Mouse (Mus musculus): Measurements from ENCODE around the gene Nynrin. TPM values are rescaled to one million over a fixed set of nuclear protein-coding genes. Genes with fewer than 3 reads are reported as not detected.
A peak's percentile ranks its signal among the peaks of the same experiment; 100 is the strongest.

Gene Nynrin
- polyA plus RNA-seq, 1 experiment from 2014 or later = 19.5 TPM

DNA sequence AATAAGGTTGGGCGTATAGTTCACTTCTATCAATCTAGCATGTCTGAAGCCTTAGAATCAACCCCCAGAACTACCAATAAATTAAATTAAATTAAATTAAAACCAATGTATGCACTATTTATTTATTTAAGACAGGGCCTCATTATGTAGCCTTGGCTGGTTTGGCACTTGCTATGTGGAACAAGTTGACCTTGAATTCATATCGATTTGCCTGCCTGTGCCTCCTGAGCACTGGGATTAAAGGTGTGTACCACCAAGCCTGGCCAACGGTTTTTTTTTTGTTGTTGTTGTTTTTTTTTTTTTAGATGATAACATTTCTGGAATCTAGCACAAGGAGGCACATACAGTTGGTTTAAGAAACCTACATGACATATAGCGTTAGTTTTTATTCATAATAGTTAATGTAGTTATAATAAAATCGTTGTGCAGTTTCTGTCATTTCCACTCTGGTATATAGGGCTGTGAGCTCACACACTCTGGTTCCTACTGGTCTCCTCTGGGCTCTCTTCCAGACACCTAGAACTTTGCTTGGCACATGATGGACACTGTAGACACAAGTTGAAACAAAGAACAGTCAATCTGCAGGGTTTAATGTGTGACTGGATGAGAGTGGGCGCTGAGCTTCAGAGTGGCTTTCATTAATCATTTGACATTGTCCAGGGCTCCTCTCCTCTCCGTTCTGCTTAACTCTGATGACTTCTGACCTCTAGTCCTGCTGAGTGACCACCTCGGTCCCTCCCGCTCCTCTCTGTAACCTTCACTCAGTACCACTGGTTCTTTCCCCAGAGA lies 8.1 kb upstream of the Nynrin start:
- Histone ChIP-seq H3K27ac (no peak overlapping the region), H3K27me3 (no peaks in the 10 kb centered on the region), H3K36me3 (no peaks in the 10 kb centered on the region), H3K4me2 (no peak overlapping the region), H3K4me1 (no peaks in the 10 kb centered on the region), H3K9ac (no peak overlapping the region), H3K4me3 (no peak overlapping the region), H3K9me3 (no peaks in the 10 kb centered on the region)
- no peak for ATAC-seq (ENCODE audit: borderline replicate concordance, extremely low read depth, low FRiP score, low TSS enrichment)
- WGBS = 62% methylated on average over 9 of the region's 9 CpGs

DNA sequence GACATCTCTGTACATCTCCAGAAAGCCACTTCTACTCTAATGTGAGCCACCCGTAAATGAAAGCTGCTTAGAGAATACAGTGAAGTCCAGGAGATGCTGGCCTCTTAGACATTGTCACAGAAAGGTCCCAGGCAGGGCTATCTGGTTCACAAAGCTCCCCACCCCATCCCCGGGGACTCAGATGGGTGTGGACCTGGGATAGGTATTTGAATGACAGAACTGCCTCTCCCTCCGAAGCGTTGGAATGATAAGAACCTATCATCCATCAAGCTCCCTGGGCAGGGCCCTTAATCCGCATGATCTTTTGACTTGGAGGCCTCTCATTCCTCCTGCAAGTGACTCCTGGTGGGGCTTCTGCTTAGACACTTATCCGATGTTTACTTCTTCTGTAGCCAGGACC lies 2.9 kb upstream of the Nynrin start:
- Histone ChIP-seq H3K9ac (no peak overlapping the region), H3K36me3 (no peaks in the 10 kb centered on the region), H3K4me2 (no peak overlapping the region), H3K9me3 (no peaks in the 10 kb centered on the region), H3K27ac (no peak overlapping the region), H3K4me1 (peaks cover 21% of the 10 kb centered on the region), H3K4me3 (no peak overlapping the region), H3K27me3 (no peaks in the 10 kb centered on the region)
- no peak for ATAC-seq (ENCODE audit: borderline replicate concordance, extremely low read depth, low FRiP score, low TSS enrichment)
- 37% methylated on average over 6 of the region's 6 CpGs for WGBS

DNA sequence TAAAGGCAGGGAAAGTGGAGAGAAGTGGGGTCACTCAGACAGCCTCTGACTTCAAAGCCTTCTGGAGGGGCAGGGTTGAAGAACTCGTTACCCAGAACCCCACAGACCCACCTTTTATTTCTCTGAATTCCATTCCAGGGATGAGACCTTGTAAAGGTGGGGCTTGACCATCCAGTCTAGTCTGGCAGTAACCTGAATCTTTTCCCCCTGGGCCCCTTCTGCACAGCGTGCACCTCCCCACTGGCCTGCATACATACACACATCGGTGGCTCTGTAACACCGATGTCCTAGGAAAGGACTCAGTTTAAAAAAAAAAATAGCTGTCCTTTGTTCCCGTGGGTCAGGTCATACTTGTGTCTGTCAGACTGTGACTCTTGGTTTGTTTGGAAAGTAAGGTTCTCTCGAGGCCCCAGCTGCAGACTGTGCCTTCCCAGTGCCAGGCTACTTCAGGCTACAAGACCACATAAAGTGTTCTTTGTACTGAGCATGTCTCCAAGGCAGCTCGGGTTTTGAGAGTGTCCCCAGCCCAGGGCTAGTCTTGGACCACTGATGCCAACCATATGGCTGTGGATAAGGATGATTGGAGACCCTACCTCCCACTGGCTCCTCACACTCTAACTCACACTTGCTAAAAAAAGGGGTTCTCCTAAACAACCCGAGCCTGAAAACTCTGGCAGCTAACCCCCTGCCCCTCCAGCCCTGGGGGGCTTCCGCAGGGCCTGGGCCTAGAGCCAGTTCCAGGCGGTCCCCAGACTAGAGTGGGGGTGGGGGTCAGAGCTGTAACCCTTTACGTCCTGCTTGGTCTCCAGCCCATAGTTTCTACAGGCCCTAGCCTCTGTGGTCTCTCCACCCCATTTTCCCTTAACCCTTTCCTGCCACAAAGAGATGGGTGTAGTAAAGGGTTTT lies 911 bp upstream of the Nynrin start:
- Histone ChIP-seq H3K4me3 (peak overlapping the region; percentile 74), H3K9ac (peak overlapping the region; percentile 75; the same call in 1 of the 2 replicates), H3K9me3 (no peaks in the 10 kb centered on the region), H3K4me1 (peaks cover 40% of the 10 kb centered on the region), H3K4me2 (peak overlapping the region; percentile 77), H3K27me3 (no peaks in the 10 kb centered on the region), H3K27ac (peak overlapping the region; percentile 97), H3K36me3 (no peaks in the 10 kb centered on the region)
- peak; percentile 82 for ATAC-seq (ENCODE audit: borderline replicate concordance, extremely low read depth, low FRiP score, low TSS enrichment)
- WGBS = 4% methylated on average over 11 of the region's 11 CpGs

DNA sequence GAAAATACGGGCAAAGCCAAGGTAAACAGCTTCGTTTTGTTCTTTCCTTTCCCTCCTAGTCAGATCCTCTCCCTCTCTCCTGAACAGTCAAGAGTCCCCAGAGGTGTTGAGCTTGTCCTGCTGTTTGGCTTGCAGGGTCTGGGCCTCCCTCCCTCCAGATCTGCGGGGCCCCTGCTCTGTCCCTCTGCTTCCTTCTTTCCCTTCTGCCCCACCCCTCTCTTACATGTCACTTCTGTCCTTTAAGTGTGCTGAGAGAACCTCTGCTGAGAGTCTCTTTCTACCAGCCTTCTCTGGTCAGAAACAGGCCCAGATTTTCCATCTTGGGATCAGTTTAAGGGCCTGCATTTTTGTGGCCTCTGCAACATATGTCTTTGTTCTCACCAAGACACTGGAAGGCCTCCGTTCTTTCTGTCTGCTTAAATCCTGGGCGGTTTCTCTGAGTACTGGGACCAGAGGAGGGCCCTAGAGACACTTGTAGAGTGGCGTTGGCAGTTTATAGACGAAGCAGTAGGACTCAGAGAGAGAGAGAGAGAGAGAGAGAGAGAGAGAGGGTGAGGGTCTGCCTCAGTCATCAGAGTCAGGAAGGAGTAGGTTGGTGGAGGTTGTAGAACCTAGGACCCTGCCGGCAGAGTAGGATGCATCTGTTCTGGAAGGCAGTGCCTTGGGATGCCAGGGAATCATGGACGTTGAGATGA lies 743 bp downstream of the Nynrin start:
- Histone ChIP-seq H3K4me2 (peak overlapping the region; percentile 77), H3K4me1 (peaks cover 56% of the 10 kb centered on the region), H3K27ac (peak overlapping the region; percentile 97), H3K4me3 (peak overlapping the region; percentile 74), H3K9ac (peak overlapping the region; percentile 75), H3K36me3 (peaks cover 5% of the 10 kb centered on the region; the same call in 1 of the 2 replicates), H3K9me3 (no peaks in the 10 kb centered on the region), H3K27me3 (no peaks in the 10 kb centered on the region)
- WGBS = 0% methylated on average over 9 of the region's 9 CpGs
- ATAC-seq (ENCODE audit: borderline replicate concordance, extremely low read depth, low FRiP score, low TSS enrichment) = peak; percentile 25; the same call in 1 of the 2 replicates

DNA sequence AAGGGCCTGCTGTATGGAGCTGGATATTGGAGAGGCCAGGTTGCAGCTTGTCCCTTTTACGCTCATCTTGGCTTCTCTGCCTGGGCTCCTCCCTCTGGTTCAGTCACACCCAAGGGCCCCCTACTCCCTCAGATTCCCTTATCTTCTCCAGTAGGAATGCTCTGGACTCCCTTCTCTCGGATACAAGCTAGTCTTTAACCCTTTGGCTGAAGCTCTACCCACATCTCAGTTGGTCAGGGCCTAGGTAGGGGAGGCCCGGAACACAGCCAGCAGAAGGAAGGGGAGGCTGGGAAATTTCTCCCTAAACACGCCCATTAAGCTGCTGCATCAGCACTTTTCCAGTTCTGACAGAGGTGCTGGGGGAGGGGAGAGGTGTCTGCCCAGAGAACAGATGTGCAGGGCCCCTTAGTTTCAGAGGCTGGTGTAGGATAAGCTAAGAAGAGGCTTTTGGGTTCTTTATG lies 1.3 kb downstream of the Nynrin start:
- Histone ChIP-seq H3K4me2 (peak overlapping the region; percentile 77), H3K4me3 (peak overlapping the region; percentile 74), H3K27ac (peak overlapping the region; percentile 97), H3K27me3 (no peaks in the 10 kb centered on the region), H3K36me3 (peaks cover 5% of the 10 kb centered on the region; the same call in 1 of the 2 replicates), H3K4me1 (peaks cover 59% of the 10 kb centered on the region), H3K9me3 (no peaks in the 10 kb centered on the region), H3K9ac (peak overlapping the region; percentile 75)
- ATAC-seq (ENCODE audit: borderline replicate concordance, extremely low read depth, low FRiP score, low TSS enrichment) = peak; percentile 4
- WGBS = 0% methylated on average over 4 of the region's 4 CpGs

DNA sequence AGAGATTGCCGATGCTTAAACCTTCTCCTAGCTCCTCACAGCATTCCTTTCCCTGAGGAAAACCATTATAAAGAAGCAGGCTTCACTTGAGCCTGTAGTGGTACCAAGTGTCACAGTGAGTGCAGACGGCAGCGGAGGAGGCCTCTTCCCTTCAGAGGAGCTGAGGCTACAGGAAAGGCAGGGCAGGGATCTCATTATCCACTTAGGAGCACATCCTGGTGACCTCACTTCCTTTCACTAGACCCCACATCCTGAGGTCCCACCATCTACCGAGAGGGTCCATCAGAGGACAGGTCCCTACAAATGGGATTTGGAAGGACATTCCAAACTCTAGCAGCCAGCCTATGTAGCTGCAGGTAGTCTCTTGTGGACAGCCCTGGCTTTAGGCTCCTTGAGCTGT lies 3.8 kb downstream of the Nynrin start:
- peak overlapping the region; percentile 77 for H3K4me2 ChIP-seq
- H3K9me3 ChIP-seq = no peaks in the 10 kb centered on the region
- no peak overlapping the region for H3K9ac ChIP-seq
- H3K4me1 ChIP-seq = peaks cover 66% of the 10 kb centered on the region
- 39% methylated on average over 4 of the region's 4 CpGs for WGBS
- H3K36me3 ChIP-seq = peaks cover 5% of the 10 kb centered on the region; the same call in 1 of the 2 replicates
- H3K27me3 ChIP-seq = no peaks in the 10 kb centered on the region
- no peak overlapping the region for H3K4me3 ChIP-seq
- ATAC-seq (ENCODE audit: borderline replicate concordance, extremely low read depth, low FRiP score, low TSS enrichment) = no peak
- no peak overlapping the region for H3K27ac ChIP-seq

DNA sequence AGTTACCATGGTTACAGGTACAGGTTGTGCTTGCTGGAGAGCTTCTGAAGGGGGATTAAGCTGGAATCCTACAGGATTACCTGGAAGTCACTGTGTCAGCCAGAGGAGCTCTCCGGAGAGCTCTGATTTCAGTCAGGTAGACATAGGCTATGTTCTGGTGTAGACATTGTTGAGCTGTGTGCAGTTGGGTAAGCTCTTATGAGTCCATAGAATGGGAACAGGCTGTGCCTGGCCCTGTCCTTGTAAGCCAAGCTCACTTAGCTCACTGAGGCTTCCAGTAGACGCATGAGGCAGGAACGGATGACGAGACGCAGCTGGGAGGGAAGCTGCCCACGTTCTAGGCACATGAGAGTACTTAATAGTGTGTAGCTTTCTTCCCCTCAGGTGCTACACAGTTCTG lies 8.4 kb downstream of the Nynrin start:
- no peak for ATAC-seq (ENCODE audit: borderline replicate concordance, extremely low read depth, low FRiP score, low TSS enrichment)
- Histone ChIP-seq H3K36me3 (peaks cover 48% of the 10 kb centered on the region), H3K9me3 (no peaks in the 10 kb centered on the region), H3K4me3 (no peak overlapping the region), H3K4me2 (no peak overlapping the region), H3K9ac (peak overlapping the region; percentile 10; the same call in 1 of the 2 replicates), H3K4me1 (peaks cover 53% of the 10 kb centered on the region), H3K27me3 (no peaks in the 10 kb centered on the region), H3K27ac (no peak overlapping the region)
- 53% methylated on average over 6 of the region's 6 CpGs for WGBS

DNA sequence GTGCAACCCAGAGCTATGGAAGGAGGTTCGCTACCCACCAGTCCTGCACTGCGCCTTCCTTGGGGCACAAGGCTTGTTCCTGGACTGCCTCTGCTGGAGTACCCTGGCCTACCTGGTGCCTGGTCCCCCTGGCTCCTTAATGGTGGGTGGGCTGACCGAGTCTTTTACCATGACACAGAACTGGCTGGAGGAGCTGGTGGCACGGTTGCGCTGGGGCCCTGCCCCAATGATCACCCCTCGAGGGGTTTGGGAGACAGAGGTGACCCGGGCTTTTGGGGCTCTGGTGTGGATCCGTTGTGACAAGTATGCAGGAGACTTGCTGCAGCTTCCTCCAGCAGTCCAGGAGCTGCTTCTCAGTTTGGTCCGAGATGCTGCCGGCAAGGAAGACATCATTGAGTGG lies 9.2 kb downstream of the Nynrin start:
- H3K4me3 ChIP-seq = no peak overlapping the region
- ATAC-seq (ENCODE audit: borderline replicate concordance, extremely low read depth, low FRiP score, low TSS enrichment) = no peak
- no peaks in the 10 kb centered on the region for H3K9me3 ChIP-seq
- H3K4me2 ChIP-seq = no peak overlapping the region
- H3K27me3 ChIP-seq = no peaks in the 10 kb centered on the region
- peaks cover 55% of the 10 kb centered on the region for H3K36me3 ChIP-seq
- H3K27ac ChIP-seq = no peak overlapping the region
- no peak overlapping the region for H3K9ac ChIP-seq
- WGBS = 91% methylated on average over 10 of the region's 10 CpGs
- peaks cover 45% of the 10 kb centered on the region for H3K4me1 ChIP-seq

DNA sequence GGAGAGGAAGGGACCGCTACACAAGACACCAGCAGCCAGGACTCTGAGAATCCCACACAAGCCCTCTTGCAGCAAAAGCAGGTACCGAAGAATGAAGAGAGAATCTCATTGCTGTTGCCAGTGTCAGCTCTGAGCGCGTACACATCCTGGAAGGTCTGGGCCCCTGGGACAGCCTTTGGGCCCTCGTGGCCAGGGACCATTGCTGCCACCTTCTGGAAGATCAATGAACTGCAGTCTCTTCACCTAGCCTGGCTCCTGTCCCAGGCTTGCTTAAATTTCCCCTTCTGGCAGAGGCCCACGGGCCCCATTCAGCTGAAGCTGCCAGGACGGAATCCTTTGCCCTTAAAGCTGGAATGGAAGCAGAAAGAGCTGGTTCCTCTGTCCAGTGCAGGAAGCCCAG lies 10.0 kb downstream of the Nynrin start:
- no peak overlapping the region for H3K9ac ChIP-seq
- peaks cover 63% of the 10 kb centered on the region for H3K36me3 ChIP-seq
- H3K4me2 ChIP-seq = no peak overlapping the region
- H3K4me3 ChIP-seq = no peak overlapping the region
- 23% methylated on average over 7 of the region's 7 CpGs for WGBS
- no peaks in the 10 kb centered on the region for H3K27me3 ChIP-seq
- H3K9me3 ChIP-seq = no peaks in the 10 kb centered on the region
- H3K27ac ChIP-seq = no peak overlapping the region
- H3K4me1 ChIP-seq = peaks cover 38% of the 10 kb centered on the region
- peak; percentile 73; the same call in 1 of the 2 replicates for ATAC-seq (ENCODE audit: borderline replicate concordance, extremely low read depth, low FRiP score, low TSS enrichment)

DNA sequence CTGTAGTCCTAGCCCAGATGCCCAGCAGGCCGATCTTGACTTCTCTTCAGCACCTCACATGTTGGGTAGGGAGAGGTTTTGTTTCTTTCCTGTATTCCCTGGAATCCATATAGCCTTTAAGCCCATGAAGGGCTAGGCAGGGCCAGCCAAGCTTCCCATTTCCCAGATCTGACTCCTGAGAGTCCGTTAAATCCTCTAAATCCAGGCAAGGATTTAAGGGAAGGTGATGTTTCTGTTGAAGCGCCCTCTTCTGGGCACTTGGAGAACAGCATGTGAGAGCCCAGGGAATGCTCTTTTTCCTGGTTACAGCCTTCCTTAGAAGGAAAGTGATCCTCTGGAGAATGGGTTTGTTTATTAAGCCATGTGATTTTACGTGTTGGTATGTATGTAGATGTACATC lies 13.2 kb downstream of the Nynrin start:
- Histone ChIP-seq H3K4me2 (no peak overlapping the region), H3K4me1 (peaks cover 15% of the 10 kb centered on the region), H3K27ac (no peak overlapping the region), H3K36me3 (peaks cover 89% of the 10 kb centered on the region), H3K9me3 (no peaks in the 10 kb centered on the region), H3K27me3 (no peaks in the 10 kb centered on the region), H3K4me3 (no peak overlapping the region), H3K9ac (no peak overlapping the region)
- 30% methylated on average over 4 of the region's 4 CpGs for WGBS
- ATAC-seq (ENCODE audit: borderline replicate concordance, extremely low read depth, low FRiP score, low TSS enrichment) = no peak

DNA sequence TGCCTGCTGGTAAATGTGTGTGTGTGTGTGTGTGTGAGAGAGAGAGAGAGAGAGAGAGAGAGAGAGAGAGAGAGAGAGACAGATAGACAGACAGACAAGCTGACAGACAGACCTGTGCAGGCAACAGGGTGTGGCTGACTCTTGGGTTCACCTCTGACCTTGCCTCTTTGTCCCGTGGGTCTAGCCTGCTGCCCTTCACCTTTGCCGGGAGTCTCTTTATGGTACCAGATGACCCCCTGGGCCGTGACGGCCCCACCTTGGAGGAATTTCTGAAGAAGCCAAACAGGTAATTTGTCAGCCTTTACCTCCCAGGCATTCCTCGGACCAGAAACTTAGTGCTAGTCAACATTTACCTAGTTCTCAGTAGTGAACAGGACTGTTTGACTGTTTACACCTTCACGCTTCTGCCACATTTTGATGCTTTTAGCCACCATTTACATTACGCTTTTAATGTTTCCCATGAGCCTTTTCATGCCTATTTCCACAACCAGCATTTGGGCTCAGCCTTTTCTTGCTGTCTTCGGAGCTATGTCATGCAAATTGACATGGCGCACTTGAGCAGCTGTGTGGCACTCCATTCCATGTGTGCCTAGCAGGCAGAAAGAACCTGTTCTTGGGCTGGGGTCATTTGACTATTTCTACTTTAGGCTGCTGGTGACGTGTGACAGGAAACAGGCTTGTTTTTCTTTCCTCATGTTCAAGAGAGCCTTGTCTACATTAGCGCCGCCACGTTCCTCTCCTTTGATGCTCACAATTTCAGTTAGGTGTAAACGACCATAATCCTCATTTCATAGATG lies 14.6 kb downstream of the Nynrin start:
- no peak overlapping the region for H3K27ac ChIP-seq
- H3K4me1 ChIP-seq = peaks cover 10% of the 10 kb centered on the region
- H3K9ac ChIP-seq = no peak overlapping the region
- peaks cover 91% of the 10 kb centered on the region for H3K36me3 ChIP-seq
- WGBS = 85% methylated on average over 14 of the region's 14 CpGs
- no peaks in the 10 kb centered on the region for H3K27me3 ChIP-seq
- no peak overlapping the region for H3K4me2 ChIP-seq
- ATAC-seq (ENCODE audit: borderline replicate concordance, extremely low read depth, low FRiP score, low TSS enrichment) = no peak
- no peak overlapping the region for H3K4me3 ChIP-seq
- no peaks in the 10 kb centered on the region for H3K9me3 ChIP-seq

Measured in lung, embryonic 15.5 days (tissue).